Mouse (Mus musculus) midbrain, embryonic 14.5 days (tissue): ENCODE results near the gene Cdkal1. TPM values are rescaled to one million over a fixed set of nuclear protein-coding genes. Genes with fewer than 3 reads are reported as not detected.
A peak's percentile ranks its signal among the peaks of the same experiment; 100 is the strongest.

Experiments used
- ATAC-seq: fragments of 200-750 bp; cut with Nextera tagmentation; 2 replicates; pipeline ENCODE4 v1.8.0; 2017; ENCODE audit warnings: moderate number of reproducible peaks, moderate library complexity; ENCODE audit not compliant: low FRiP score, low TSS enrichment
- DNase-seq: peaks from one replicate; pipeline ENCODE4 v3.0.0-alpha.2; 2015
- H3K27ac ChIP-seq: fragments of 300-500 bp; sonication (generic); replicated peaks from 2 replicates; pipeline ENCODE4 v1.5.1; 2014; ENCODE audit warnings: mild to moderate bottlenecking, low read depth, low read length, moderate library complexity
- H3K27me3 ChIP-seq: fragments of 300-500 bp; sonication (generic); 2 replicates; pipeline ENCODE4 v1.6.1; 2014; ENCODE audit warnings: low read length, control low read depth, mixed read lengths; ENCODE audit not compliant: control insufficient read depth, insufficient read depth
- H3K36me3 ChIP-seq: fragments of 300-500 bp; sonication (generic); 2 replicates; pipeline ENCODE4 v1.6.1; 2014; ENCODE audit warnings: low read length, control low read depth; ENCODE audit not compliant: control insufficient read depth, insufficient read depth
- H3K4me1 ChIP-seq: fragments of 300-500 bp; sonication (generic); 2 replicates; pipeline ENCODE4 v1.6.1; 2014; ENCODE audit warnings: mild to moderate bottlenecking, antibody characterized with exemption, low read length, control low read depth; ENCODE audit not compliant: control insufficient read depth, insufficient read depth
- H3K4me2 ChIP-seq: fragments of 300-500 bp; sonication (generic); 2 replicates; pipeline ENCODE4 v1.6.1; 2014; ENCODE audit warnings: mild to moderate bottlenecking, low read length, moderate library complexity
- H3K4me3 ChIP-seq: fragments of 300-500 bp; sonication (generic); replicated peaks from 2 replicates; pipeline ENCODE4 v1.5.1; 2014; ENCODE audit warnings: low read depth, low read length
- H3K9ac ChIP-seq: fragments of 300-500 bp; sonication (generic); replicated peaks from 2 replicates; pipeline ENCODE4 v1.6.1; 2014; ENCODE audit warnings: mild to moderate bottlenecking, low read length, moderate library complexity
- H3K9me3 ChIP-seq: fragments of 300-500 bp; sonication (generic); 2 replicates; pipeline ENCODE4 v1.6.1; 2016; ENCODE audit warnings: low read length, control low read depth, mixed read lengths; ENCODE audit not compliant: control insufficient read depth
- WGBS: fragments of 180-500 bp; shearing (Covaris S2); extraction: QIAGEN DNeasy Blood & Tissue Kit; methylation state at CpG from one replicate; pipeline ENCODE4 v1.1.7; 2014; 5-methylcytosine and 5-hydroxymethylcytosine counted together
- polyA plus RNA-seq: library from polyadenylated mRNA; unstranded; fragments of >200 nt; fragmentation: Nextera tagmentation; extraction: Ambion mirVana; gene quantifications from 2 replicates; pipeline ENCODE4 v1.2.1, GENCODE M21; 2014

The Cdkal1 gene
- polyA plus RNA-seq, 1 experiment from 2014 or later = 23.5 TPM

DNA sequence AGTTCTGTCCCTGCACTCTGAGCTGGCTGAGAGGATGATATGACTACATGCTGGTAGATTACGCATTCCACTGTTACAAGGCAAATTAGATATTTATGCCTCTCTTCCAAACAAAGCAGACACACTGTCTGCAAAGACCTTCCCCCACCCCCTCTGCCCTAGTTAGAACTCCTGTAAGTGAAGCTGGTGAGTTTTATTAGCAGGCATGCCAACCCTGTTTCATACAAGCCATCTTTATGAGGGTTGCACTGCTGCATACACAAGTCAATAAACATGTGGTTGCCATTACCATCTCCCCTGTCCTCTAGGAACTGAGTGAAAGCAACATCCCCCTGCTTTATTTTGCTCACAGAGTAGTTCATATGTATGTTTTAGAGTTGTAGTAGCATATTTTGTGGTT lies 447.9 kb downstream of the Cdkal1 start:
- peaks cover 1% of the 10 kb centered on the region; the same call in 1 of the 2 replicates for H3K4me1 ChIP-seq
- H3K27me3 ChIP-seq = no peaks in the 10 kb centered on the region
- H3K4me3 ChIP-seq = no peak overlapping the region
- H3K36me3 ChIP-seq = no peaks in the 10 kb centered on the region
- H3K4me2 ChIP-seq = no peak overlapping the region
- no peak overlapping the region for H3K9ac ChIP-seq
- H3K27ac ChIP-seq = no peak overlapping the region
- 79% methylated on average over 1 of the region's 1 CpGs for WGBS
- DNase-seq = no peak
- no peaks in the 10 kb centered on the region for H3K9me3 ChIP-seq
- ATAC-seq = no peak

DNA sequence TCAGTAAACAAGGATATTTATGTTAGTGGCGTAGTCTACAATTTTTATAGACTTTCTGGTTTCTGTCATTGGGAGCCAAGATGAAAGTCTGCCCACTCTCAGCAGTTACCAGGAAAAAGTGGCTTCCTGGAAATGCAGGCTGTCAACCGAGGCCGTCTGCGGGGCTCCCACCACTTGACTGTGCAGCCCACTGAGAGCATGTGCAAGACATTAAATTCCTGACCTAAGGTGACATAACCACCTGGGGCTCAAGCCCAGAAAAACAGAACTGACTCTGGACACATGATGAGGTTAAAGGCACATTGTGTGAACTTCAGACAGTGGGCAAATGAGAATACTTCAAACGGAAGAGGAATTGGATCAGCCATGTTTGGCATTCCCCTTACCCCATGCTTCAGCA lies 450.2 kb downstream of the Cdkal1 start:
- H3K27me3 ChIP-seq = no peaks in the 10 kb centered on the region
- 88% methylated on average over 5 of the region's 5 CpGs for WGBS
- no peaks in the 10 kb centered on the region for H3K9me3 ChIP-seq
- H3K27ac ChIP-seq = no peak overlapping the region
- DNase-seq (no peak), ATAC-seq (no peak)
- peaks cover 5% of the 10 kb centered on the region; the same call in 1 of the 2 replicates for H3K4me1 ChIP-seq
- H3K9ac ChIP-seq = no peak overlapping the region
- no peak overlapping the region for H3K4me2 ChIP-seq
- no peaks in the 10 kb centered on the region for H3K36me3 ChIP-seq
- H3K4me3 ChIP-seq = no peak overlapping the region

DNA sequence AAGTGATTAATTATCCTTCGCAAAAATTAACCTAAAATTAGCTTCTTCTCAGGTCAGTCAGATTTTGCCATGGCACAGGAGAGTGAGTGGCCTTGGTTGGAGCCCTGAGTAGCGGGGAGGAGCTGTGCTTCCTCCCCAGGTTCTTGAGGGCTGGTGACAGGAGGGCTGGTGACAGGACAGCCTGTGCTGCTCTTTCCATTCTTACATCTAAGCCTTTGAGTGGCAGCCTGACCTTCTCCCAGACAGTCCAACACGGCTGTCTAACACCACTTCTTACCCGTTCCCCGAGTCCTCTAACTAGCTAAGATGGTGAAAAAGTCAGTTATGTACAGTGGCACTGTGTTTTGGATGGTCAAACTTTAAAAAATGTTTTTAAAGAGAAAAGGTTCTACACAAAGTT lies 452.3 kb downstream of the Cdkal1 start:
- WGBS = 84% methylated on average over 5 of the region's 5 CpGs

DNA sequence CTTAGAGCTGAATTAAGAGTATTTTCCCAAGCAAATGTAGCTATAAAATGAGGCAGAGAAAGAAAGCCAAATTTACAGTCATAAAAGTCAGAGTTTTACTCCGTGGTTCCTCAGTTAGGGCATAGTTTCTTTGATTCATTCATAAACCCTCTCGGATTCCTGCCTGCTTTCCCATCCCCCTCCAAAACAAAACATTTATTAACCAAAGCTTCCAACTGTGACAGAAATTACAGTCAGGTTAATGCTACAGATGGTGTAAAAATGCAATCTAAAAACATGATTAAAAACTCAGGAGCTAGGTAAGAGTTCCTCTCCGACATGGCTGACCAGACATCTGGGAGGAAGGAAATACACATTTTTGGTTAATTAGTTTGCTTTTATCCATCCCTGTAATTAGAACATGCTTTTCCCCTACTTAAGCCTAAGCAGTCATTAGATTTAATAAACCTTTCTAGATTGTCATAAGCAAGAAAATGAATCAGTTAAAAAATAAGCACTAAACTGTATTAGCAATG lies 452.9 kb downstream of the Cdkal1 start:
- ATAC-seq (no peak), DNase-seq (peak; percentile 25)
- Histone ChIP-seq H3K27me3 (no peaks in the 10 kb centered on the region), H3K4me3 (no peak overlapping the region), H3K36me3 (no peaks in the 10 kb centered on the region), H3K4me2 (no peak overlapping the region), H3K9ac (no peak overlapping the region), H3K4me1 (peaks cover 5% of the 10 kb centered on the region; the same call in 1 of the 2 replicates), H3K9me3 (no peaks in the 10 kb centered on the region), H3K27ac (no peak overlapping the region)
- WGBS = 51% methylated on average over 3 of the region's 3 CpGs

More for the DNA sequence above, 452.3 kb downstream of the Cdkal1 start:
- no peak overlapping the region for H3K27ac ChIP-seq
- no peaks in the 10 kb centered on the region for H3K27me3 ChIP-seq
- DNase-seq (no peak), ATAC-seq (no peak)
- no peaks in the 10 kb centered on the region for H3K9me3 ChIP-seq
- no peak overlapping the region for H3K4me2 ChIP-seq
- no peak overlapping the region for H3K9ac ChIP-seq
- no peaks in the 10 kb centered on the region for H3K36me3 ChIP-seq
- no peak overlapping the region for H3K4me3 ChIP-seq
- H3K4me1 ChIP-seq = peaks cover 5% of the 10 kb centered on the region; the same call in 1 of the 2 replicates

DNA sequence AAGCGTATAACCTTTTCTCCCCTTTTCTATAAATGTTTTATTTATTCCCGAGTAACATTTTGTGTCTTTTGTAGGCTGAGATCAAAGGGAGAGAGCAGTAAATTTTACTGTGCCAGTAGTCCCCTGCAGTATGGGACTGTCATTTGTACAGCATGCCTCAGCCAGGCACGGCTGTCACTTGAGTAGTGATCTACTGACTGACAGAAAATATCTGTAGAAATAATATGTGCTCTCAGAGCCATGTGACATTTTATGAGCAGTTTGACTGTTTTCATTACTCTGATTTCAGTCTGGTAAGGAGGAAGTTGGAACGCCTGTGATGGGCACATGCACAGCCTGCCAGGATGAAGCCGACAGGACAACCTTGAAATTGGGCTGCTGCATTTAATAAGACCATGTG lies 455.6 kb downstream of the Cdkal1 start:
- H3K4me3 ChIP-seq = no peak overlapping the region
- no peak for ATAC-seq
- H3K27ac ChIP-seq = 0 out of 2 replicates have a peak overlapping the region, but pooled peaks have one; percentile 26
- H3K9me3 ChIP-seq = no peaks in the 10 kb centered on the region
- DNase-seq = peak; percentile 23
- peaks cover 5% of the 10 kb centered on the region; the same call in 1 of the 2 replicates for H3K4me1 ChIP-seq
- H3K27me3 ChIP-seq = no peaks in the 10 kb centered on the region
- H3K36me3 ChIP-seq = no peaks in the 10 kb centered on the region
- 66% methylated on average over 5 of the region's 5 CpGs for WGBS
- H3K9ac ChIP-seq = no peak overlapping the region
- no peak overlapping the region for H3K4me2 ChIP-seq

DNA sequence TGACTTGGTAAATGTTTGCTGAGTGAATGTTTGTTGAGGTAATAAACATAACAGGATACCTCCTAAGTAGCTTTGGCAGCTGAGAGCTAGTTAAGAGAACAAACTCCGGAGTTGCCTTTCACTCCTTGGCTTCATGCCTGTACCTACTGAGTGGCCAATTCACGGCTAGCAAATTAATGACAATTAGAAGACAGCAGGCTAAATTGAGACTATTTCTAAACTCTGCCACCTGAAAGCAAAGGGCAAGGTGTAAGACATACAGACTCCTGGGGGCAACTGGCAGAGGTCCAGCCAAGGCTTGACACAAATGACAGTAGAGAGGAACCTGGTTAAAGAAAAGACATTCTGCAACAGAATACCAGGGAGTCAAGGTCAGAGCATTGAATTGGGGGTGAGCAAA lies 457.0 kb downstream of the Cdkal1 start:
- H3K9ac ChIP-seq = no peak overlapping the region
- peaks cover 5% of the 10 kb centered on the region; the same call in 1 of the 2 replicates for H3K4me1 ChIP-seq
- H3K9me3 ChIP-seq = no peaks in the 10 kb centered on the region
- H3K4me2 ChIP-seq = no peak overlapping the region
- DNase-seq = no peak
- ATAC-seq = no peak
- no peak overlapping the region for H3K4me3 ChIP-seq
- H3K27ac ChIP-seq = no peak overlapping the region
- 68% methylated on average over 2 of the region's 2 CpGs for WGBS
- no peaks in the 10 kb centered on the region for H3K36me3 ChIP-seq
- H3K27me3 ChIP-seq = no peaks in the 10 kb centered on the region

DNA sequence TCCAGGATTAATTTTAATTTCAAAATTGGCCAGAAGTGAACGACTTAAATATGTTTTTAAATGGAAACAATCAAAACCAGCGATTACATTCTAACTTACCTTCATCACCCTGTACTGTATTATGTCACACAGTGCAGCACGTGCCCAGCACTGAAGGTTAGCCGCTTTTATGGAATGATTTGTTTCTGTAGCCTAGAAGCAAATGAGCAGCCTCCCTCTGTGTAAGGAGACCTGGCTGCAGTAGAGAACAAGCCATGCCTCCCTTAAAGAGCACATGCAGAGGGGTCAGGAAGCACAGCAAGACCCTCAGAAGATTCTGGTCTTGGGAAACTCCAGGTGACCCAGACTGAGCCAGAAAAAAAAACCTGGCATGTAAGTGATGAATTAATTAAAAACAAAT lies 459.8 kb downstream of the Cdkal1 start:
- no peak for ATAC-seq

DNA sequence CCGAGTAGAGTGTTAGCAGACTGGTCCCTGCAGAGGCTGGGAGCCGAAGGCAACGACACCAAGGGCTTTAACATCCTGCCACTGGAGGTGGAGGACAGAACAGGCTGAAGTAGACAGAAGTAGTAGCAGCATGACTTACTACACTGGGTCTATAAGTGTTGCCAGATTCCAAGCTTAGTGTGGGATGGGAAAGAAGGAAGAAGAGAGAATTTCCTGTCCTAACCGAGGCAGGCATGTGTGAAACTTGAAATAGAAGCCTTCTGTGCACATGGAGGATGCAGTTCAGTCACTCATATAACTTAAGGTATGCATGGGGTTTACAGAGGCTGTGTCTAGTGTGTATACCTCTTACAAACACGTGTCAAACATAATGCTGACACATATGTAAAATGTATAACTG lies 465.4 kb downstream of the Cdkal1 start:
- ATAC-seq (no peak), DNase-seq (no peak)
- Histone ChIP-seq H3K4me1 (no peaks in the 10 kb centered on the region), H3K9me3 (no peaks in the 10 kb centered on the region), H3K9ac (no peak overlapping the region), H3K27ac (no peak overlapping the region), H3K4me3 (no peak overlapping the region), H3K36me3 (no peaks in the 10 kb centered on the region), H3K27me3 (no peaks in the 10 kb centered on the region), H3K4me2 (no peak overlapping the region)
- 92% methylated on average over 5 of the region's 5 CpGs for WGBS

More for the DNA sequence above, 459.8 kb downstream of the Cdkal1 start:
- no peak for DNase-seq
- Histone ChIP-seq H3K27ac (no peak overlapping the region), H3K27me3 (no peaks in the 10 kb centered on the region), H3K4me2 (no peak overlapping the region), H3K4me1 (no peaks in the 10 kb centered on the region), H3K4me3 (no peak overlapping the region), H3K9ac (no peak overlapping the region), H3K36me3 (no peaks in the 10 kb centered on the region), H3K9me3 (no peaks in the 10 kb centered on the region)
- WGBS = 86% methylated on average over 4 of the region's 4 CpGs

DNA sequence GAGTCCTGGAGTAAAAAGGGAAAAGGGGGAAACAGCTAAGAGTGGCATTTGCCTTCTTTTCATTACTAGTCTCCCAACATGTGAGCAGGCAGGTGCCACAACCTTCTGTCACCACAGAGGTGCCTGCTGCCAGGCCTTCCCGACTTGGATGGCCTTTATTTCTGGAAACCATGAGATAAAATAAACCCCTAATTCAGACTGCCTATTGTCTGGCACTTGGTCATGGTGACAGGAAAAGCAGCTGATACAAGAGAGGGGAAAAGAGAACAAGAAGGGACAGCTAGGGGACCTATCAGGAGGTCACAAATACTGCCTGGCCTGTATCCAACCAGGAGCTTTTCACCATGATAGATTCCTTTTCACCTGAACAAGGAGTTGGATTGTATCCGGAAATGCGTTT lies 466.6 kb downstream of the Cdkal1 start:
- Histone ChIP-seq H3K9ac (no peak overlapping the region), H3K9me3 (no peaks in the 10 kb centered on the region), H3K4me1 (no peaks in the 10 kb centered on the region), H3K4me3 (no peak overlapping the region), H3K27me3 (no peaks in the 10 kb centered on the region), H3K4me2 (no peak overlapping the region), H3K27ac (no peak overlapping the region), H3K36me3 (no peaks in the 10 kb centered on the region)
- ATAC-seq = no peak
- 79% methylated on average over 3 of the region's 3 CpGs for WGBS
- no peak for DNase-seq
